Mouse (Mus musculus): Measurements from ENCODE around the gene Pappa2. TPM values are rescaled to one million over a fixed set of nuclear protein-coding genes. Genes with fewer than 3 reads are reported as not detected.

Gene Pappa2
- polyA plus RNA-seq (2017; shearing (Covaris generic)) = under 1 TPM in 1 of 2 experiments, not detected in 1; 0.05 TPM

- no peak for ATAC-seq
Measured at GRCm38 (mm10) chr1:158980390-158980789, at the start of gene Pappa2. TSS of gene Pappa2 (minus strand) at chr1:158980490.

GRCm38 (mm10) chr1:159029106-159029505 lies 48.8 kb upstream of the Pappa2 start:
- no peak for ATAC-seq

- ATAC-seq = no peak
Measured at GRCm38 (mm10) chr1:159014940-159015660, 34.8 kb upstream of the Pappa2 start.

- no peak for ATAC-seq
Measured at GRCm38 (mm10) chr1:158987042-158987441, 6.8 kb upstream of the Pappa2 start.

- no peak for ATAC-seq
Measured at GRCm38 (mm10) chr1:158962340-158962739, 17.9 kb downstream of the Pappa2 start.

- no peak for ATAC-seq
Measured at GRCm38 (mm10) chr1:158960984-158961383, 19.3 kb downstream of the Pappa2 start.

GRCm38 (mm10) chr1:158960549-158960948 lies 19.7 kb downstream of the Pappa2 start:
- no peak for ATAC-seq

GRCm38 (mm10) chr1:158956361-158956760 lies 23.9 kb downstream of the Pappa2 start:
- no peak for ATAC-seq

- ATAC-seq = no peak
Measured at GRCm38 (mm10) chr1:158954785-158955184, 25.5 kb downstream of the Pappa2 start.

GRCm38 (mm10) chr1:158953479-158954207 lies 26.6 kb downstream of the Pappa2 start:
- peak; percentile 43 for ATAC-seq

- no peak for ATAC-seq
Measured at GRCm38 (mm10) chr1:158949041-158949440, 31.2 kb downstream of the Pappa2 start.

- no peak for ATAC-seq
Measured at GRCm38 (mm10) chr1:158947981-158948735, 32.1 kb downstream of the Pappa2 start.

- ATAC-seq = no peak
Measured at GRCm38 (mm10) chr1:158944936-158945335, 35.4 kb downstream of the Pappa2 start.

- no peak for ATAC-seq
Measured at GRCm38 (mm10) chr1:158942864-158943263, 37.4 kb downstream of the Pappa2 start.

- ATAC-seq = no peak
Measured at GRCm38 (mm10) chr1:158940966-158941365, 39.3 kb downstream of the Pappa2 start.

GRCm38 (mm10) chr1:158934447-158934846 lies 45.8 kb downstream of the Pappa2 start:
- ATAC-seq = no peak

GRCm38 (mm10) chr1:158931202-158931827 lies 49.0 kb downstream of the Pappa2 start:
- ATAC-seq = no peak

- ATAC-seq = no peak
Measured at GRCm38 (mm10) chr1:158929369-158929768, 50.9 kb downstream of the Pappa2 start.

- ATAC-seq = no peak
Measured at GRCm38 (mm10) chr1:158920451-158920850, 59.8 kb downstream of the Pappa2 start.

- ATAC-seq = no peak
Measured at GRCm38 (mm10) chr1:158918890-158919289, 61.4 kb downstream of the Pappa2 start.

GRCm38 (mm10) chr1:158917067-158917466 lies 63.2 kb downstream of the Pappa2 start:
- ATAC-seq = no peak

GRCm38 (mm10) chr1:158915592-158915991 lies 64.7 kb downstream of the Pappa2 start:
- ATAC-seq = no peak

GRCm38 (mm10) chr1:158910661-158911060 lies 69.6 kb downstream of the Pappa2 start:
- no peak for ATAC-seq

Data from activated CD4-positive, CD25-positive, alpha-beta regulatory T cell, adult 4 months (primary cell).